Mouse (Mus musculus) retina, postnatal 7 days (tissue): ENCODE results near the gene Olfr67.
"Not testable (repeated sequence)": the region's sequence is repeated elsewhere in the genome, so short reads cannot be mapped to it uniquely, and the experiment has no call there.

Experiments
- DNase-seq: peaks from one replicate; pipeline ENCODE4 v3.0.0-alpha.2; 2012; ENCODE audit warnings: low read depth, low spot score

Gene Olfr67

DNA sequence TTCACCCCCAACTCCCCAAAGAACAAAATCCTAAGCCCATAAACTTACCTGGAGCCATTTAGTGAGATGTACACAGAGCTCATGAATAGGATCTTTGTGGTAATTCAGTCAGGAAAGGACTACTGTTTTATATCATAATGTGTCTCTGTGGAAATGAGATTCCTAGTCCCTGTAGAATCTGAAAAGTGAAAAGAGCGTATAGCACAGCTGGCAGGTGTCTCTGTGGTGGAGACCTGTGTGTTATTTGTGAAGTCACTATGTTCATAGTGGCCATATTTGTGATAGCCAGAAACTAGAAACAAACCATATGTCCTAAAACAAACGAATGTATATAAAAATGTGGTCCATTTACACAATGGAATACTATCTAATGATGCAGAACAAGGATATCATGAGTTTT lies 20.1 kb downstream of the Olfr67 start, which contains the start of gene Olfr69:
Gene Olfr69, minus strand, starts transcription at position 101 of the 400 bp plus-strand sequence.
- no peak for DNase-seq

DNA sequence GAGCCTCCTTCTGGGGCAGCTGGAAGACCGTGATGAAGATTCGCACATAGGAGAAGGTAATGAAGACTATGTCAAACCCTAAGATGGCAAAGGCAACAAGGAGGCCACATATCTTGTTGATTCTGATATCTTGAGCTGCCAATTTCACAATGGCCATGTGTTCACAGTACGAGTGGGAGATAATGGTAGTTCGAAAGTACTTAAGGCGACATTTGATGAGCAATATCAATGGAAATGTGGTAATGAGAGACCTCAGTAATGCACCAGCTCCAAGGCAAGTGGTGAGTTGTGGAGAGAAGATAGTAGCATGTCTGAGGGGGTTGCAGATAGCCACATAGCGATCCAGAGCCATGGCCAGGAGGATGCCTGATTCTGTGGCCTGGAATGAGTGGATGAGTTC lies 23.9 kb downstream of the Olfr67 start:
- not testable (repeated sequence) for DNase-seq

- not testable (repeated sequence) for DNase-seq
Observed at GRCm38 (mm10) chr7:103762212-103762611, 29.4 kb downstream of the Olfr67 start.

- no peak for DNase-seq
Observed at GRCm38 (mm10) chr7:103757233-103757632, 34.4 kb downstream of the Olfr67 start, which contains the start of gene Olfr630. Gene Olfr630, minus strand, starts transcription at chr7:103757333.

DNA sequence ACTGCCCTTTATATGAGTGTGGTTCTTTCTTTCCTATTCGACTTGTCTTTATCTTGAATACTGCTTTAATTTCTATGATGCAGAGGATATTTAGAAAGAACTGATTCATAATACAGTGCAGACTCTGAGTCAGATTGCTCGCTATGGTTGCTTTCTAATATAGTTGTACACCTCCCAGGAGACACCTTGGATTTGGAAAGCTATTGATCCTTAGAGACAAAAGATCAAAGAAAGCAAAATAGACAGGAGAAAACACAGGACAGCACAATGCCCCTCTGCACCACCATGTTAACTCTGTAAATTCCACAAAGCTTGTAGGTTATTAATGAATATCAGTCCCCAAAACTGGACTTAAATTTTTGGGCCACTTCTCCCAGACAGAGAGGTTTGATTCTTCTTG lies 46.8 kb downstream of the Olfr67 start, which contains the start of gene Olfr629:
Gene Olfr629, minus strand, starts transcription at position 101 of the 400 bp plus-strand sequence.
- no peak for DNase-seq
